Mouse (Mus musculus) CH12.LX (cell line): ENCODE results near the gene Lmo7. TPM values are rescaled to one million over a fixed set of nuclear protein-coding genes. Genes with fewer than 3 reads are reported as not detected.

Experiments used
- DNase-seq: peaks from one replicate; pipeline ENCODE4 v3.0.0-alpha.2; 2013; ENCODE audit errors: extremely low read depth
- H3K27ac ChIP-seq: 2 replicates; pipeline ENCODE4 v1.5.1; 2012; ENCODE audit warnings: low read depth, mild to moderate bottlenecking, control low read depth, moderate library complexity; ENCODE audit not compliant: insufficient read depth
- H3K27me3 ChIP-seq: replicated peaks from 2 replicates; pipeline ENCODE3; 2012; ENCODE audit warnings: inconsistent platforms
- H3K36me3 ChIP-seq, 2 experiments: replicated peaks in 1 of 2; 2 replicates each; pipeline versions ENCODE3 to v1.6.1; 2012; ENCODE audit warnings: inconsistent platforms in 1 of 2, low read length in 1 of 2, mild to moderate bottlenecking in 1 of 2, mixed read lengths in 1 of 2, moderate library complexity in 1 of 2; ENCODE audit not compliant: control insufficient read depth in 1 of 2, insufficient read depth in 1 of 2
- H3K4me1 ChIP-seq, 2 experiments: 2 replicates each; pipeline ENCODE4 v1.6.1; 2012; ENCODE audit warnings: inconsistent platforms in 1 of 2, moderate library complexity in 1 of 2; ENCODE audit not compliant: insufficient read depth in 2 of 2, control insufficient read depth in 1 of 2
- H3K4me2 ChIP-seq: 2 replicates; pipeline ENCODE4 v1.6.1; 2012; ENCODE audit warnings: low read depth, mild to moderate bottlenecking, control low read depth; ENCODE audit not compliant: poor library complexity, insufficient read depth, severe bottlenecking
- H3K4me3 ChIP-seq, 3 experiments: fragments of 150-350 bp in 1 of 3; sonication (generic) in 1 of 3; replicated peaks in 1 of 3; 2 replicates each; pipeline versions ENCODE3 to v1.5.1; 2011 to 2012; ENCODE audit warnings: low read depth in 2 of 3, low read length in 2 of 3, mild to moderate bottlenecking in 2 of 3, moderate library complexity in 2 of 3, control low read depth in 1 of 3, improper control_type of control experiment in 1 of 3, inconsistent platforms in 1 of 3, mixed read lengths in 1 of 3; ENCODE audit not compliant: poor library complexity in 1 of 3
- H3K79me2 ChIP-seq: replicated peaks from 2 replicates; pipeline ENCODE4 v1.6.1; 2012; ENCODE audit warnings: mild to moderate bottlenecking, moderate library complexity; ENCODE audit not compliant: control insufficient read depth, poor library complexity, insufficient read depth, severe bottlenecking; ENCODE audit errors: extremely low read depth
- H3K9ac ChIP-seq: 2 replicates; pipeline ENCODE4 v1.6.1; 2012; ENCODE audit warnings: low read depth, mild to moderate bottlenecking, control low read depth, moderate library complexity; ENCODE audit not compliant: insufficient read depth
- H3K9me3 ChIP-seq: replicated peaks from 2 replicates; pipeline ENCODE3; 2012; ENCODE audit warnings: low read length, inconsistent platforms, mixed read lengths
- BHLHE40 ChIP-seq: IDR thresholded peaks from 2 replicates; pipeline ENCODE4 v1.6.1; 2011; ENCODE audit warnings: mild to moderate bottlenecking, low read depth, low read length, improper control_type of control experiment
- CTCF ChIP-seq, 2 experiments: IDR thresholded peaks in 1 of 2; conservative IDR thresholded peaks in 1 of 2; 2 replicates each; pipeline ENCODE4 v1.5.1; 2011 to 2012; ENCODE audit warnings: low read depth in 2 of 2, low read length in 2 of 2, improper control_type of control experiment in 1 of 2, inconsistent platforms in 1 of 2, mild to moderate bottlenecking in 1 of 2, moderate library complexity in 1 of 2
- ELF1 ChIP-seq: IDR thresholded peaks from 2 replicates; pipeline ENCODE4 v1.6.1; 2014; ENCODE audit warnings: low read depth, mild to moderate bottlenecking, inconsistent platforms, low read length, improper control_type of control experiment
- KAT2A ChIP-seq: IDR thresholded peaks from 2 replicates; pipeline ENCODE4 v1.6.1; 2012; ENCODE audit warnings: low read length, improper control_type of control experiment, inconsistent platforms; ENCODE audit not compliant: insufficient replicate concordance
- MXI1 ChIP-seq: IDR thresholded peaks from 2 replicates; pipeline ENCODE4 v1.6.1; 2011; ENCODE audit warnings: mild to moderate bottlenecking, low read depth, low read length, improper control_type of control experiment
- NELFE ChIP-seq: IDR thresholded peaks from 2 replicates; pipeline ENCODE4 v1.6.1; 2011; ENCODE audit warnings: low read depth, low read length, improper control_type of control experiment
- PAX5 ChIP-seq: IDR thresholded peaks from 2 replicates; pipeline ENCODE4 v1.6.1; 2012; ENCODE audit warnings: low read length, inconsistent platforms, mixed read lengths
- POLR2A ChIP-seq: IDR thresholded peaks from 2 replicates; pipeline ENCODE4 v1.6.1; 2011; ENCODE audit warnings: low read depth, mild to moderate bottlenecking, improper control_type of control experiment, low read length
- POLR2AphosphoS2 ChIP-seq: IDR thresholded peaks from 2 replicates; pipeline ENCODE4 v1.6.1; 2011; ENCODE audit warnings: low read depth, low read length, improper control_type of control experiment
- RAD21 ChIP-seq: IDR thresholded peaks from 2 replicates; pipeline ENCODE4 v1.6.1; 2011; ENCODE audit warnings: low read depth, mild to moderate bottlenecking, low read length, improper control_type of control experiment, moderate library complexity
- SMC3 ChIP-seq: IDR thresholded peaks from 2 replicates; pipeline ENCODE4 v1.6.1; 2011; ENCODE audit warnings: low read depth, low read length, improper control_type of control experiment
- TBP ChIP-seq: conservative IDR thresholded peaks from 2 replicates; pipeline ENCODE4 v1.6.1; 2011; ENCODE audit warnings: low read depth, low read length, improper control_type of control experiment
- UBTF ChIP-seq: IDR thresholded peaks from 2 replicates; pipeline ENCODE4 v1.6.1; 2012; ENCODE audit warnings: low read depth, mild to moderate bottlenecking, inconsistent platforms, low read length, improper control_type of control experiment, moderate library complexity
- ZKSCAN1 ChIP-seq: IDR thresholded peaks from 2 replicates; pipeline ENCODE4 v1.6.1; 2012; ENCODE audit warnings: low read depth, inconsistent platforms, low read length, improper control_type of control experiment, borderline replicate concordance
- dilution Hi-C: fragments of 300-500 bp; cut with MboI; formaldehyde crosslinking; loops from 2 replicates; pipeline ENCODE4 v1.14.3; 2020; ENCODE audit warnings: low sequenced_read_pairs; ENCODE audit not compliant: extremely low pct_unique_long_range_greater_than_20kb, extremely low pct_ligation_motif_present
- in situ Hi-C: fragments of 300-500 bp; cut with MboI; formaldehyde crosslinking; loops from 3 replicates; pipeline ENCODE4 v1.14.3; 2019; ENCODE audit warnings: low sequenced_read_pairs, low pct_ligation_motif_present, low pct_unique_long_range_greater_than_20kb, mixed read lengths
- polyA plus RNA-seq: library from polyadenylated mRNA; unstranded; fragments of >175 nt; gene quantifications from 2 replicates; pipeline ENCODE4 v1.2.1, GENCODE M21; 2012; ENCODE audit warnings: low read depth; ENCODE audit not compliant: insufficient read length
- total RNA-seq, 2 experiments: library from RNA; depleted of rRNA; stranded (reverse); fragments of 300-350 nt in 1 of 2; fragments of >200 nt in 1 of 2; gene quantifications; 2 replicates each; pipeline ENCODE4 v1.2.3; 2012 to 2014

Gene Lmo7
- total and polyA plus RNA-seq, 3 experiments = 5.0 to 11.9 (median 8.3) TPM

- no peaks in the 10 kb centered on the region for H3K27me3 ChIP-seq
- H3K36me3 ChIP-seq = no peaks in the 10 kb centered on the region
- no peak overlapping the region for H3K9ac ChIP-seq
- no peak overlapping the region for H3K4me2 ChIP-seq
- H3K4me1 ChIP-seq = peaks cover 0 to 18% of the 10 kb centered on the region in 2 experiments; a peak in 2 of 4 replicates
- H3K9me3 ChIP-seq = no peaks in the 10 kb centered on the region
- no peaks in the 10 kb centered on the region for H3K79me2 ChIP-seq
- in situ Hi-C loops (loop anchor here (10.0 kb wide), 1 partner anchor 163 kb away; no protein-coding TSS in a partner anchor), dilution Hi-C loops (no loop called here)
- H3K4me3 ChIP-seq = no peak overlapping the region
- DNase-seq = peak; percentile 48
- TF ChIP-seq NELFE = no peak
- no peak for TF ChIP-seq PAX5
- TF ChIP-seq KAT2A = no peak
- no peak for TF ChIP-seq ELF1
- TF ChIP-seq MXI1 = no peak
- TF ChIP-seq BHLHE40 = no peak
- TF ChIP-seq TBP = no peak
- TF ChIP-seq UBTF = no peak
- TF ChIP-seq POLR2A = no peak
- peak; percentile 67 for TF ChIP-seq SMC3
- no peak for TF ChIP-seq POLR2AphosphoS2
- peak; percentile 83 for TF ChIP-seq RAD21
- TF ChIP-seq CTCF (conservative IDR thresholded peaks at IDR 0.05 in 1 of 2, IDR thresholded peaks at IDR 0.05 in 1 of 2; ENCODE audit: low read depth in 2 of 2, low read length in 2 of 2) = peak; percentile 40 to 75; a peak in 3 of 4 replicates
- H3K27ac ChIP-seq = no peak overlapping the region
Observed at GRCm38 (mm10) chr14:101781943-101782510, 52.3 kb downstream of the Lmo7 start.

- no peaks in the 10 kb centered on the region for H3K36me3 ChIP-seq
- dilution Hi-C loops = no loop called here
- TF ChIP-seq ZKSCAN1 (no peak), RAD21 (no peak)
- TF ChIP-seq, all 38 proteins: peak for 0
- Histone ChIP-seq H3K27me3 (no peaks in the 10 kb centered on the region), H3K9ac (no peak overlapping the region), H3K4me2 (no peak overlapping the region), H3K4me3 (no peak overlapping the region), H3K27ac (no peak overlapping the region), H3K9me3 (no peaks in the 10 kb centered on the region), H3K79me2 (no peaks in the 10 kb centered on the region), H3K4me1 (peaks cover 0 to 18% of the 10 kb centered on the region in 2 experiments; a peak in 2 of 4 replicates)
- no peak for DNase-seq
- in situ Hi-C loops = loop anchor here (10.0 kb wide), 1 partner anchor 160 kb away; no protein-coding TSS in a partner anchor
Observed at GRCm38 (mm10) chr14:101784315-101784945, 54.7 kb downstream of the Lmo7 start.
